Mouse (Mus musculus): ENCODE data around the gene Smc6. TPM values are rescaled to one million over a fixed set of nuclear protein-coding genes. Genes with fewer than 3 reads are reported as not detected.

The Smc6 gene
- polyA plus RNA-seq, 1 experiment, result 63.3 TPM

GRCm38 (mm10) chr12:11277207-11277606 lies 11.5 kb downstream of the Smc6 start:
- TF ChIP-seq CTCF (IDR thresholded peaks at IDR 0.05; ENCODE audit: low read depth, low read length), result no peak
- Histone ChIP-seq H3K27ac (ENCODE audit: insufficient read depth, low read depth, low read length) (no peak overlapping the region), H3K4me1 (ENCODE audit: control insufficient read depth, insufficient read depth, low read length) (peaks cover 9% of the 10 kb centered on the region), H3K4me3 (ENCODE audit: insufficient read depth, low read length) (no peak overlapping the region)

DNA sequence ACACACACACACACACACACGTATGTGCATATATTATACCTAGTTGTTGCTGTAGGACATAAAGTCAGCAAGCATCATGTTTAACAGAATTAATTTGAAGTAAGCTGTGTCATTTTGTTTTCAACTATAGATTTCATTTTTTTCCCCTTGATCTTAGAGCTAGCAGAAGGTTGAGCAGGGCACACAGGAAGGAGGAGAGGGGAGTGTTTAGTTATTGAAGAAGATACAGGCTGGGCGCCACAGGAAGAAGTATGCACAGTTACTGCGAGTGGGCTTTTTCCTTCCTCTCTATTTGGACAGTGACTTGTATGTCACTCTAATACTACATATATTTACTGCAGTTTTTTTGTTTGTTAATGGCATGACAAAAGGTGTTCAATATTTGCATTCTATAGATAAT lies 14.2 kb downstream of the Smc6 start:
- Histone ChIP-seq H3K27ac (ENCODE audit: insufficient read depth, low read depth, low read length) (no peak overlapping the region), H3K4me3 (ENCODE audit: insufficient read depth, low read length) (no peak overlapping the region), H3K4me1 (ENCODE audit: control insufficient read depth, insufficient read depth, low read length) (peaks cover 7% of the 10 kb centered on the region)
- TF ChIP-seq CTCF (IDR thresholded peaks at IDR 0.05; ENCODE audit: low read depth, low read length), result no peak
- TF ChIP-seq POLR2A (IDR thresholded peaks at IDR 0.05; ENCODE audit: borderline replicate concordance, low read depth, low read length), result no peak

- Histone ChIP-seq H3K4me1 (ENCODE audit: control insufficient read depth, insufficient read depth, low read length) (no peaks in the 10 kb centered on the region), H3K4me3 (ENCODE audit: insufficient read depth, low read length) (no peak overlapping the region), H3K27ac (ENCODE audit: insufficient read depth, low read depth, low read length) (no peak overlapping the region)
- TF ChIP-seq CTCF (IDR thresholded peaks at IDR 0.05; ENCODE audit: low read depth, low read length), result no peak
- no peak for TF ChIP-seq POLR2A (IDR thresholded peaks at IDR 0.05; ENCODE audit: borderline replicate concordance, low read depth, low read length)
Observed at GRCm38 (mm10) chr12:11281584-11281983, 15.9 kb downstream of the Smc6 start.

DNA sequence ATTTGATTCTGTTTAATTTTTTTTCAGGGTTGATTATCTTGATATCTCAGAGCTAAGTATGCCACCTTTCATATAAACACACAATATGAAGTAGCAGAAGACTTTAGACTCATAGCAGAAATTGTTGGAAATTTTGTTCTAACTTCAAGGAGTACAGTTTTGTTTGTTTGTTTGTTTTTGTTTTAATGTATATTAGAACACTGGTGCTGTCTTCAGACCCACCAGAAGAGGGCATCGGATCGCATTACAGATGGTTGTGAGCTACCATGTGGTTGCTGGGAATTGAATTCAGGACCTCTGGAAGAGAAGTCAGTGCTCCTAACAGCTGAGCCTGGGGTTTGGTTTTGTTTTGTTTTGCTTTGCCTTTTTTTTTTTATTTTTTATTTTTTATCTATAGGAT lies 20.7 kb downstream of the Smc6 start:
- Histone ChIP-seq H3K4me1 (ENCODE audit: control insufficient read depth, insufficient read depth, low read length) (no peaks in the 10 kb centered on the region), H3K27ac (ENCODE audit: insufficient read depth, low read depth, low read length) (no peak overlapping the region), H3K4me3 (ENCODE audit: insufficient read depth, low read length) (no peak overlapping the region)
- no peak for TF ChIP-seq CTCF (IDR thresholded peaks at IDR 0.05; ENCODE audit: low read depth, low read length)
- TF ChIP-seq POLR2A (IDR thresholded peaks at IDR 0.05; ENCODE audit: borderline replicate concordance, low read depth, low read length), result no peak

DNA sequence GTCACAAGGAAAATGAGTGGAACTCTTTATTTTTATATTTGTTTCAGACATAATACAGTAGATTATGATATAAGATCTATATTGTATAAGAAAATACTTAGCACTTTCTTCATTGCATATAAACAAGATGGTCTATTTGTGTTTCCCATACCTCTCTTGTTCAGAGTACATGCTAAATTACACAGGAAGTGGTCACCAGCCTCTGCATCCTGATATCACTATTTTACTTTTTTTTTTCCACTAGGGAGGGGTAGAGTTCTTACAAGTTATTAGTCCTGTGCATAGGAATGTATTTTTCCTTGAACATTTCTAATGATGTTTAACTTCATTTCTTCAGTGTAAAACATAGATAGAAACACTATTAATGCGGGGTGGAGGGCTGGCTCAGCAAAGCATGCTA lies 35.2 kb downstream of the Smc6 start:
- TF ChIP-seq CTCF (IDR thresholded peaks at IDR 0.05; ENCODE audit: low read depth, low read length), result no peak
- no peak for TF ChIP-seq POLR2A (IDR thresholded peaks at IDR 0.05; ENCODE audit: borderline replicate concordance, low read depth, low read length)
- H3K27ac ChIP-seq (ENCODE audit: insufficient read depth, low read depth, low read length), result no peak overlapping the region
- no peaks in the 10 kb centered on the region for H3K4me1 ChIP-seq (ENCODE audit: control insufficient read depth, insufficient read depth, low read length)
- no peak overlapping the region for H3K4me3 ChIP-seq (ENCODE audit: insufficient read depth, low read length)

- Histone ChIP-seq H3K4me3 (ENCODE audit: insufficient read depth, low read length) (no peak overlapping the region), H3K4me1 (ENCODE audit: control insufficient read depth, insufficient read depth, low read length) (no peaks in the 10 kb centered on the region), H3K27ac (ENCODE audit: insufficient read depth, low read depth, low read length) (no peak overlapping the region)
- TF ChIP-seq POLR2A (IDR thresholded peaks at IDR 0.05; ENCODE audit: borderline replicate concordance, low read depth, low read length) (no peak), CTCF (IDR thresholded peaks at IDR 0.05; ENCODE audit: low read depth, low read length) (no peak)
Observed at GRCm38 (mm10) chr12:11306753-11307645, 41.3 kb downstream of the Smc6 start.

DNA sequence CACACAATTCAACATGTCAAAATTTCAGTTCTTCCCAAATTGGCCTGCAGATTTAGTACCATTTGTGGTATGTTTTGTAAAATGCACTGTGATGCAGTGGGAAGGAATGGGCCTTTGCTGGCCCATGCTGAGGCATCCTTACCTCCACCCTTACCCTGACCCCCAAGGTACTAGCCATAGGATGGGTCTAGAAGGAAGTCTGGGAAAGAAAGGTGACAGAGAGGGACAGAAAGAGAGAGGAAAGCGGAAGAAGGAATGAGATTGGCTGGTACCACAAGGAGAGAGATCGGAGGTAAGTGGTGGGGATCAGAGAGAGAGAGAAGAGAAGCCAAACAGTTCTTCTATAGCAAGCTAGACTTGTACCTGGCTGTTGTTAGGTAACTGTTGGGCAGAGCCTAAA lies 45.4 kb downstream of the Smc6 start:
- Histone ChIP-seq H3K27ac (ENCODE audit: insufficient read depth, low read depth, low read length) (no peak overlapping the region), H3K4me3 (ENCODE audit: insufficient read depth, low read length) (no peak overlapping the region), H3K4me1 (ENCODE audit: control insufficient read depth, insufficient read depth, low read length) (no peaks in the 10 kb centered on the region)
- no peak for TF ChIP-seq POLR2A (IDR thresholded peaks at IDR 0.05; ENCODE audit: borderline replicate concordance, low read depth, low read length)
- no peak for TF ChIP-seq CTCF (IDR thresholded peaks at IDR 0.05; ENCODE audit: low read depth, low read length)

GRCm38 (mm10) chr12:11313840-11314239 lies 48.2 kb downstream of the Smc6 start:
- H3K4me3 ChIP-seq (ENCODE audit: insufficient read depth, low read length), result no peak overlapping the region
- H3K27ac ChIP-seq (ENCODE audit: insufficient read depth, low read depth, low read length), result no peak overlapping the region
- TF ChIP-seq POLR2A (IDR thresholded peaks at IDR 0.05; ENCODE audit: borderline replicate concordance, low read depth, low read length) (no peak), CTCF (IDR thresholded peaks at IDR 0.05; ENCODE audit: low read depth, low read length) (no peak)
- H3K4me1 ChIP-seq (ENCODE audit: control insufficient read depth, insufficient read depth, low read length), result peaks cover 3% of the 10 kb centered on the region; the same call in 1 of the 2 replicates

DNA sequence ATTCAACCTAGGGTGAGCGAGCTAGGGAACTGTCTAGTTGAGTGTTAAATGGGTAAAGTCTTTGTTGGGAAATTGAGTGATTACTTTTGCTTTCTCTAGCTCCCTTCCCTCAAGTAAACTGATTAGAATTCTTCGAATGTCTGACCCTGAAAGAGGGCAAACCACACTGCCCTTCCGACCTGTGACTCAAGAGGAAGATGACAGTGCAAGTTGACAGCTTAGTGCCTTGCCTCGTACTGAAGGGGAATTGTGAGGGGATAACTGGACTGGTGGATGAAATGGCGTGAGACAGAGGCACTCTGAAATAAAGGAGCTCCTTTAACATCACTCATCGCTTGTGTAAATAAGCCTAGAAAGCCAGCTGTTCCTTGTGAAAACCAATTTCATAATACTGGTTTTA lies 52.0 kb downstream of the Smc6 start:
- H3K4me3 ChIP-seq (ENCODE audit: insufficient read depth, low read length), result no peak overlapping the region
- no peak overlapping the region for H3K27ac ChIP-seq (ENCODE audit: insufficient read depth, low read depth, low read length)
- H3K4me1 ChIP-seq (ENCODE audit: control insufficient read depth, insufficient read depth, low read length), result peaks cover 3% of the 10 kb centered on the region; the same call in 1 of the 2 replicates
- TF ChIP-seq POLR2A (IDR thresholded peaks at IDR 0.05; ENCODE audit: borderline replicate concordance, low read depth, low read length) (no peak), CTCF (IDR thresholded peaks at IDR 0.05; ENCODE audit: low read depth, low read length) (no peak)

DNA sequence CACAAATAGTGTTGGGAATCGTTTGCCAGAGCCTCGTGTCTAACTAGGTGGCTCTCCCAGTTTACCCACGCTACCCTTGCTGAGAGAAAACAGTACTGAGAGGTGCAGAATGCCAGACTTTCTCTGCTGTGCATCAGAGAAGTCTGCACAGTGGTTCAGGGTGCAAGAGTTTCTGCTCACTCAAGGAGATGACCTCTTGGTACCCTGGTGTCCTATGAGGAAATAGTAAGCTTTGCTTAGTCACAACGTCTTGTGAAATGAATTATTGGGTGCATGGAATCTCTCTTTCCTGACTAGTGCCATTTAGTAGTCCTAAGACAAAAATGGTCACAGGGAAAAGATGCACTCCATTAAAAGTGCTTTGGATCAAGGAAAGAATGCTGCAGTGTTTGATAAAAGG lies 58.8 kb downstream of the Smc6 start:
- Histone ChIP-seq H3K4me1 (ENCODE audit: control insufficient read depth, insufficient read depth, low read length) (peaks cover 15% of the 10 kb centered on the region), H3K4me3 (ENCODE audit: insufficient read depth, low read length) (no peak overlapping the region), H3K27ac (ENCODE audit: insufficient read depth, low read depth, low read length) (no peak overlapping the region)
- TF ChIP-seq CTCF (IDR thresholded peaks at IDR 0.05; ENCODE audit: low read depth, low read length) (no peak), POLR2A (IDR thresholded peaks at IDR 0.05; ENCODE audit: borderline replicate concordance, low read depth, low read length) (no peak)

All from bone marrow macrophage, adult 2 months (primary cell).